Mouse (Mus musculus) liver, postnatal 0 days (tissue): Measurements from ENCODE around the gene Trrap. TPM values are rescaled to one million over a fixed set of nuclear protein-coding genes. Genes with fewer than 3 reads are reported as not detected.
A peak's percentile ranks its signal among the peaks of the same experiment; 100 is the strongest.

Experiments used
- ATAC-seq: fragments of 200-750 bp; cut with Nextera tagmentation; 2 replicates; pipeline ENCODE4 v1.8.0; 2017; ENCODE audit warnings: mild to moderate bottlenecking, moderate library complexity
- DNase-seq: peaks from one replicate; pipeline ENCODE4 v3.0.0-alpha.2; 2016
- H3K27ac ChIP-seq: fragments of 300-500 bp; sonication (generic); 2 replicates; pipeline ENCODE4 v1.5.1; 2014; ENCODE audit warnings: antibody characterized with exemption, moderate library complexity, mild to moderate bottlenecking, low read depth
- H3K27me3 ChIP-seq: fragments of 300-500 bp; sonication (generic); 2 replicates; pipeline ENCODE4 v1.6.1; 2014; ENCODE audit warnings: low read length, control low read depth, mixed read lengths; ENCODE audit not compliant: insufficient read depth
- H3K36me3 ChIP-seq: fragments of 300-500 bp; sonication (generic); replicated peaks from 2 replicates; pipeline ENCODE4 v1.6.1; 2014; ENCODE audit warnings: mild to moderate bottlenecking, control low read depth, low read length, moderate library complexity, mixed read lengths; ENCODE audit not compliant: insufficient read depth
- H3K4me1 ChIP-seq: fragments of 300-500 bp; sonication (generic); 2 replicates; pipeline ENCODE4 v1.6.1; 2014; ENCODE audit warnings: antibody characterized with exemption, mild to moderate bottlenecking, control low read depth; ENCODE audit not compliant: insufficient read depth
- H3K4me2 ChIP-seq: fragments of 300-500 bp; sonication (generic); 2 replicates; pipeline ENCODE4 v1.6.1; 2014; ENCODE audit warnings: low read depth, mild to moderate bottlenecking, low read length, moderate library complexity, mixed read lengths
- H3K4me3 ChIP-seq: fragments of 300-500 bp; sonication (generic); 2 replicates; pipeline ENCODE4 v1.5.1; 2014; ENCODE audit warnings: low read depth, low read length
- H3K9ac ChIP-seq: fragments of 300-500 bp; sonication (generic); replicated peaks from 2 replicates; pipeline ENCODE4 v1.6.1; 2014; ENCODE audit warnings: mild to moderate bottlenecking, moderate library complexity
- H3K9me3 ChIP-seq: fragments of 300-500 bp; sonication (generic); 2 replicates; pipeline ENCODE4 v1.6.1; 2016; ENCODE audit warnings: mild to moderate bottlenecking, control low read depth, low read length, mixed read lengths
- CTCF ChIP-seq: sonication (generic); IDR thresholded peaks from 2 replicates; pipeline ENCODE4 v1.5.1; 2016; ENCODE audit warnings: antibody characterized with exemption, low read depth
- EP300 ChIP-seq: IDR thresholded peaks from 2 replicates; pipeline ENCODE4 v1.6.1; 2016; ENCODE audit warnings: antibody characterized with exemption, low read depth, mild to moderate bottlenecking
- WGBS: fragments of 180-500 bp; shearing (Covaris S2); extraction: QIAGEN DNeasy Blood & Tissue Kit; methylation state at CpG from one replicate; pipeline ENCODE4 v1.1.7; 2014; ENCODE audit not compliant: insufficient replicate concordance; 5-methylcytosine and 5-hydroxymethylcytosine counted together
- polyA plus RNA-seq: library from polyadenylated mRNA; unstranded; fragments of >200 nt; fragmentation: Nextera tagmentation; extraction: Ambion mirVana; gene quantifications from 2 replicates; pipeline ENCODE4 v1.2.1, GENCODE M21; 2015

Gene Trrap
- polyA plus RNA-seq, 1 experiment from 2014 or later = 12.3 TPM

DNA sequence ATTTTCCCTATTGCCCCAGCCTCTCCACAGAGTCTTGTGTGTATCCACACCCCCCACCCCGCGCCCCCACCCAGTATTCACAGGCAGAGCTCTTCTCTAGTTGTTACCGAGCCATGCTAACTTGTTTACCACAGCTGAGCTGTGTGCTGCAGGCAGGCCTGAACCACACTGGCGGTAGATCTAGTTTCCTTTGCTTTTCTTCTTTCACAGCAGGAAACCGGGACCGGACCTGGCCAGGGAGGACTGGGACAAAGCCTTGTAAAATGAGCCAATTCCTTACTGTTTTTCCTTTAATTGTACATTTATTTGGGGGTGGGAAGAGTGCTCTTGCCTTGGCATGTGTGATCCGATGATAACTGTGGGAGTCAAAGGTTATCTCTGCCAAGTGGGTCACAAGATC is 101.9 kb downstream of the Trrap start:
- H3K4me2 ChIP-seq = no peak overlapping the region
- WGBS = 67% methylated on average over 7 of the region's 7 CpGs

DNA sequence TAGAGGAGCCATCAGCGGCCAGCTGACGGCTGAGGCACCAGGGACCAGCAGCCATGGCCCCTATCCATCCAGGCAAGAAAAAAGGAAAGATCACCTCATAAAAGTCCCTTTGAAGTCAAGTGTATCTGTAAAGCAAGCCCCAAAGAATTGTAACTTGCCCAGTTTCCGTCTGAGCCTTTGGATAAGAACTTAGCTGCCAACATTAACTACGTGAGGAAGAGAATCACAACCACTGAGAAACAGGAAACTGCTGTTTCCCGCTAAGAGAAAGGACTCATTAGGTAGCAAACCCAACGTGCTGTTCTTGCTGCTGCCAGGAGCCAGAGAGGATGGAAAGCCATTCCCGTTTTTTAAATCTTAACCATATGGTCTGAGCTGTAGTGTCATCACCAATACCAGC is 103.2 kb downstream of the Trrap start:
- ATAC-seq = no peak
- no peak for DNase-seq
- Histone ChIP-seq H3K27me3 (no peaks in the 10 kb centered on the region), H3K27ac (no peak overlapping the region), H3K4me3 (no peak overlapping the region), H3K36me3 (no peaks in the 10 kb centered on the region), H3K9ac (no peak overlapping the region), H3K4me1 (peaks cover 3% of the 10 kb centered on the region; the same call in 1 of the 2 replicates), H3K4me2 (no peak overlapping the region), H3K9me3 (no peaks in the 10 kb centered on the region)
- TF ChIP-seq EP300 (no peak), CTCF (no peak)
- 39% methylated on average over 7 of the region's 7 CpGs for WGBS

More for the DNA sequence above, 101.9 kb downstream of the Trrap start:
- Histone ChIP-seq H3K9ac (no peak overlapping the region), H3K4me1 (peaks cover 3% of the 10 kb centered on the region; the same call in 1 of the 2 replicates), H3K36me3 (no peaks in the 10 kb centered on the region), H3K4me3 (no peak overlapping the region), H3K27me3 (no peaks in the 10 kb centered on the region), H3K9me3 (no peaks in the 10 kb centered on the region), H3K27ac (no peak overlapping the region)
- TF ChIP-seq CTCF (no peak), EP300 (no peak)
- DNase-seq = no peak
- ATAC-seq = no peak

DNA sequence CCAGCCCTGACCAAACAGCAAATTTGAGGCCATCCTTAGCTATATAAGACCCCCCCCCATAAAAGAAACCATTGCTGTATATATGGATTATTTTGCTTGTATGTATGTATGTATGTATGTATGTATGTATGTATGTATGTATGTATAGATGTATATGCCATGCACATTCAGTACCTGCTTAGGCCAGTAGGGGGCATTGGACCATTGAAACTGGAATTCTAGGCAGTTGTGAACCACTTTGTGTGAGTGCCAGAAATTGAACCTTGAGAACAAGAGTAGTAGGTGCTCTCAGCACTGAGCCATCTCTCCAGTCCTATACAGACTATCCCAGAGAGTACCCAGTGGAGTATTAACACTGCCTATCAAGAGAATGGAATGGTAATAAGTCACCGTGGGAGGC is 104.2 kb downstream of the Trrap start:
- Histone ChIP-seq H3K36me3 (no peaks in the 10 kb centered on the region), H3K4me2 (no peak overlapping the region), H3K4me3 (no peak overlapping the region), H3K9me3 (no peaks in the 10 kb centered on the region), H3K27me3 (no peaks in the 10 kb centered on the region), H3K4me1 (peaks cover 3% of the 10 kb centered on the region; the same call in 1 of the 2 replicates), H3K9ac (no peak overlapping the region), H3K27ac (no peak overlapping the region)
- ATAC-seq (no peak), DNase-seq (no peak)
- no peak for TF ChIP-seq EP300
- peak; percentile 52 for TF ChIP-seq CTCF
- WGBS = 66% methylated on average over 1 of the region's 1 CpGs

DNA sequence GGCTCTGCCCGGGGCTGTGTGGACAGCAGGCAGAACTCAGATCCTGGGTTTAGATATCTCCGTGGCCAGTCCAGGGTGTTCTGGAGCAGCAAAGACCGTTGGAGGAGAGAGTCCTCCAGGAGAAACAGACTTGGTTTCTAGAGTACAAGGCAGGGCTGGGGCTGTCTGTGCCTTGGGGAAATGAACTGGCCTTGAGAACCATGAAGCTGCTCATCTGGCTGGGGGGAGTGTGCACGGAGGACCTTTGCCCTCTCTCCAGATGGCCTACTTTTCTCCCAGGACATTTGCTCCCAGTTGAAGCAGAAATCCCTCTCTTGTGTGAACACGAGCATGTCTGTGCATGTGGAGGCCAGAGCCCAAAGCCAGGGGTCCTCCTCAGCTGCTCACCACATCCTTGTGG is 104.8 kb downstream of the Trrap start:
- 69% methylated on average over 5 of the region's 5 CpGs for WGBS
- H3K27me3 ChIP-seq = no peaks in the 10 kb centered on the region
- TF ChIP-seq EP300 (no peak), CTCF (no peak)
- no peak overlapping the region for H3K4me3 ChIP-seq
- H3K9ac ChIP-seq = no peak overlapping the region
- peaks cover 3% of the 10 kb centered on the region; the same call in 1 of the 2 replicates for H3K4me1 ChIP-seq
- no peaks in the 10 kb centered on the region for H3K36me3 ChIP-seq
- no peak overlapping the region for H3K4me2 ChIP-seq
- no peak for DNase-seq
- H3K9me3 ChIP-seq = no peaks in the 10 kb centered on the region
- ATAC-seq = no peak
- H3K27ac ChIP-seq = no peak overlapping the region

DNA sequence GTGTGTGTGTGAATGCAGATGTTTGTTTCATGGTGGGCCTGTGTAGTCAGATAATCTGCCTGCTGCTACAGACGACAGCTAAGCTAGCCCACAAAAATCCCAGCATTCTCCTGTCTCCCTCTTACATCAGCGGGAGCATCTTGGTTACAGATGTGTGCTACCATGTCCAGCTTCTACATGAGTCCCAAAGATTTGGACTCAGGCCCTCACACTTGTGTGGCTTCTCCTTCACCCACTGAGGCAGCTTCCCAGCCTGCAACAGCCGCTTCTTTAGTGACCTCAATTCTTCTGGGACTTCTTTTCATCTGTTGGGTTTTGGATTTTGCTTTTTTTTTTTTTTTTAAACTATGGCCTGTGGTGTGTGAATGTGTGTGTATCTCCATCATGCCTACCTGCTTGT is 105.3 kb downstream of the Trrap start:
- DNase-seq (no peak), ATAC-seq (no peak)
- Histone ChIP-seq H3K27ac (no peak overlapping the region), H3K4me3 (no peak overlapping the region), H3K4me2 (no peak overlapping the region), H3K4me1 (peaks cover 3% of the 10 kb centered on the region; the same call in 1 of the 2 replicates), H3K36me3 (no peaks in the 10 kb centered on the region), H3K9me3 (no peaks in the 10 kb centered on the region), H3K27me3 (no peaks in the 10 kb centered on the region), H3K9ac (no peak overlapping the region)
- no peak for TF ChIP-seq CTCF
- TF ChIP-seq EP300 = no peak
- WGBS = 80% methylated on average over 3 of the region's 3 CpGs

DNA sequence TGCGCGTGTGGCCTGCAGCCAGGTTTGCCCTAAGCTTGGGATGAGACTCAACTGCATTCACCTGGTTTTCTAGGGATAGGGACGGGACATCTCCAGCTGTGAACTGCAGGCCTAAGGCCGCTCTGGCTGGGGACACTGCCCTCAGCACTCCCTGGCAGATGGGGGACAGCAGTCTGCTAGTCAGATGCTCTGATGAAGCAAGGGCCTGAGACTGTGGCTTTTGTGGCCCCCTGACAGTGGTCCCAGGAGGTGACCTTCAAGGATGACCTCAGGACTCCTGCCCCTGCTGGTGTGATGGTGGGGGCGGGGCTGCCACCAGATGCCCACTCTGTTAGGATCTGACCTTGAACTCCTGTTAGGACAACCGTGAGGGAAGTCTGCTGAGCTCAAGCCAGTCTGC is 107.7 kb downstream of the Trrap start:
- peaks cover 3% of the 10 kb centered on the region; the same call in 1 of the 2 replicates for H3K4me1 ChIP-seq
- H3K27me3 ChIP-seq = no peaks in the 10 kb centered on the region
- WGBS = 80% methylated on average over 6 of the region's 6 CpGs
- no peaks in the 10 kb centered on the region for H3K9me3 ChIP-seq
- H3K36me3 ChIP-seq = peaks cover 8% of the 10 kb centered on the region; the same call in 1 of the 2 replicates
- H3K4me3 ChIP-seq = no peak overlapping the region
- no peak overlapping the region for H3K4me2 ChIP-seq
- TF ChIP-seq CTCF (no peak), EP300 (no peak)
- H3K27ac ChIP-seq = no peak overlapping the region
- no peak for ATAC-seq
- H3K9ac ChIP-seq = no peak overlapping the region
- DNase-seq = no peak

DNA sequence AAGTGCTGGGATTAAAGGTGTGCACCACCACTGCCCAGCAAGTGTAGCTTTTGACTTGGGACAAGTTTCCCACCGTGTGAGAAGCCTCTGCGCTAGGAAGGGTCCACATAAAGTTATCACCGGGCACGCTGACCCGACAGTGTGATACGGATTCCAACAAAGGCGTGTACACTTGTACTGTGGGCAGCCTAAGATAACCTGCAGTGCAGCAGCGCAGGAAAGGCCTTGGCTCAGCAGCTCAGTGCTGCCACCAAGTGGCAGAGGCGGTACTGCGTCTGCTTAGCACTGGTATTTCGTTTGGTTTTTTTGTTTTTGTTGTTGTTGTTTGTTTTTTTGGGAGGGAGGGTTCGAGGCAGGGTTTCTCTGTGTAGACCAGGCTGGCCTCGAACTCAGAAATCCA is 108.4 kb downstream of the Trrap start:
- no peak overlapping the region for H3K4me2 ChIP-seq
- H3K27ac ChIP-seq = no peak overlapping the region
- peak; percentile 73 for DNase-seq
- peaks cover 12% of the 10 kb centered on the region; the same call in 1 of the 2 replicates for H3K36me3 ChIP-seq
- peaks cover 3% of the 10 kb centered on the region; the same call in 1 of the 2 replicates for H3K4me1 ChIP-seq
- no peaks in the 10 kb centered on the region for H3K9me3 ChIP-seq
- ATAC-seq = peak; percentile 58
- WGBS = 6% methylated on average over 13 of the region's 13 CpGs
- TF ChIP-seq CTCF = peak; percentile 97
- no peak for TF ChIP-seq EP300
- no peaks in the 10 kb centered on the region for H3K27me3 ChIP-seq
- H3K4me3 ChIP-seq = no peak overlapping the region
- no peak overlapping the region for H3K9ac ChIP-seq
